ENCODE assay signal across 23 mouse cellular contexts in the genomic region with DNA sequence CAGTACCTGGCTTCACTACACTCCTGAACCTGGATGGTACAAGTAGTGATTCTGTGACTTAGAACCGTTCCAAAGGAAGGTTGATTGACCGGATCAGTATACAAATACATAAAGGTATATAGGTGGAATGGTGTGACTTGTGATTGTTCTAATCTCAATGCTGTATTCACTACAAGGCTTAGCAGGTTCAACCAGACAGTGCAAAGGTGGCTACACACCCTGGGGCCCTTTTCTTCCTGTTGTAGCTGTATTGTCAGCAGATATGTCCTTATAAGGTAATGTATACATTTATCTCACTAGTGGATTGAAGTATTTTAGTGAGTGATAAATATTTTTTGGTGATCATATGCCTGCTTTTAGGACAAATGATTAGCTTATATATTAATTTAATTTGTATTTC.
DNase-seq lines count a peak whose midpoint lies in the region; ATAC-seq and TF ChIP-seq lines count a peak whose summit lies in the region.
"Had no signal": no experiment of that assay in that cellular context is flagged by ENCODE, and none has a peak within 500 bp of the region (broad histone marks: within the 10 kb centered on the region; RNA-seq: fewer than 3 reads in every experiment).

No protein-coding gene starts in this region.

- H3K36me3 ChIP-seq in heart, embryonic 12.5 days = no peaks in the 10 kb centered on the region
- H3K36me3 ChIP-seq in intestine, embryonic 15.5 days = no peaks in the 10 kb centered on the region
- no peaks in the 10 kb centered on the region for H3K36me3 ChIP-seq in intestine, embryonic 16.5 days (ENCODE audit: control insufficient read depth, insufficient read depth, low read length)
- H3K36me3 ChIP-seq in intestine, postnatal 0 days (ENCODE audit: control insufficient read depth, insufficient read depth) = no peaks in the 10 kb centered on the region
- H3K36me3 ChIP-seq in hindbrain, embryonic 11.5 days (ENCODE audit: control insufficient read depth, insufficient read depth, low read length) = no peaks in the 10 kb centered on the region
- H3K36me3 ChIP-seq: G1E had no signal

- no peaks in the 10 kb centered on the region for H3K9me3 ChIP-seq in heart, embryonic 12.5 days (replicated peaks)
- no peaks in the 10 kb centered on the region for H3K9me3 ChIP-seq in intestine, embryonic 15.5 days
- no peaks in the 10 kb centered on the region for H3K9me3 ChIP-seq in intestine, embryonic 16.5 days (ENCODE audit: control insufficient read depth, low read length)
- no peaks in the 10 kb centered on the region for H3K9me3 ChIP-seq in intestine, postnatal 0 days (ENCODE audit: control insufficient read depth)
- H3K9me3 ChIP-seq in hindbrain, embryonic 11.5 days (ENCODE audit: control insufficient read depth, low read length) = no peaks in the 10 kb centered on the region

- H3K27ac ChIP-seq in heart, embryonic 12.5 days (ENCODE audit: poor library complexity, severe bottlenecking) = no peak overlapping the region
- H3K27ac ChIP-seq in intestine, embryonic 15.5 days = no peak overlapping the region
- no peak overlapping the region for H3K27ac ChIP-seq in intestine, embryonic 16.5 days (ENCODE audit: low read length)
- H3K27ac ChIP-seq in intestine, postnatal 0 days (ENCODE audit: low read depth, low read length) = no peak overlapping the region
- H3K27ac ChIP-seq in hindbrain, embryonic 11.5 days (ENCODE audit: low read depth, low read length) = no peak overlapping the region

- ATAC-seq in heart, embryonic 12.5 days (ENCODE audit: insufficient number of reproducible peaks, low FRiP score) = no peak
- ATAC-seq in intestine, embryonic 15.5 days = peak; percentile 72; the same call in 1 of the 2 replicates
- ATAC-seq in intestine, embryonic 16.5 days = peak; percentile 75
- ATAC-seq in intestine, postnatal 0 days = peak; percentile 75; the same call in 1 of the 2 replicates
- ATAC-seq in hindbrain, embryonic 11.5 days (ENCODE audit: low FRiP score) = no peak
- ATAC-seq: activated CD4-positive, CD25-positive, alpha-beta regulatory T cell, adult 4 months; CD4-positive, CD25-positive, alpha-beta regulatory T cell, adult 4 months; Patski had no signal

- H3K4me2 ChIP-seq in heart, embryonic 12.5 days = no peak overlapping the region
- H3K4me2 ChIP-seq in intestine, embryonic 15.5 days (replicated peaks) = no peak overlapping the region
- H3K4me2 ChIP-seq in intestine, embryonic 16.5 days (ENCODE audit: low read depth, low read length) = no peak overlapping the region
- no peak overlapping the region for H3K4me2 ChIP-seq in intestine, postnatal 0 days (replicated peaks; ENCODE audit: low read depth)
- no peak overlapping the region for H3K4me2 ChIP-seq in hindbrain, embryonic 11.5 days (replicated peaks; ENCODE audit: low read depth, low read length)

- no peak overlapping the region for H3K4me3 ChIP-seq in heart, embryonic 12.5 days
- no peak overlapping the region for H3K4me3 ChIP-seq in intestine, embryonic 15.5 days (replicated peaks)
- no peak overlapping the region for H3K4me3 ChIP-seq in intestine, embryonic 16.5 days (ENCODE audit: low read length)
- H3K4me3 ChIP-seq in intestine, postnatal 0 days (ENCODE audit: low read depth, low read length) = no peak overlapping the region
- no peak overlapping the region for H3K4me3 ChIP-seq in hindbrain, embryonic 11.5 days (ENCODE audit: low read depth, low read length)

- no peak overlapping the region for H3K9ac ChIP-seq in heart, embryonic 12.5 days
- H3K9ac ChIP-seq in intestine, embryonic 15.5 days = no peak overlapping the region
- H3K9ac ChIP-seq in intestine, embryonic 16.5 days (ENCODE audit: low read depth, low read length) = no peak overlapping the region
- no peak overlapping the region for H3K9ac ChIP-seq in intestine, postnatal 0 days (ENCODE audit: low read depth, low read length)
- H3K9ac ChIP-seq in hindbrain, embryonic 11.5 days (ENCODE audit: low read depth, low read length) = no peak overlapping the region

- TF ChIP-seq CTCF in intestine, postnatal 0 days (IDR thresholded peaks at IDR 0.05; ENCODE audit: low read depth) = no peak

- 79% methylated on average over 2 of the region's 2 CpGs for WGBS in heart, embryonic 12.5 days
- 89% methylated on average over 2 of the region's 2 CpGs for WGBS in intestine, embryonic 15.5 days
- 81% methylated on average over 2 of the region's 2 CpGs for WGBS in intestine, embryonic 16.5 days
- 65% methylated on average over 2 of the region's 2 CpGs for WGBS in intestine, postnatal 0 days
- 96% methylated on average over 2 of the region's 2 CpGs for WGBS in hindbrain, embryonic 11.5 days

- H3K4me1 ChIP-seq in heart, embryonic 12.5 days (replicated peaks) = no peaks in the 10 kb centered on the region
- no peaks in the 10 kb centered on the region for H3K4me1 ChIP-seq in intestine, embryonic 15.5 days (replicated peaks)
- no peaks in the 10 kb centered on the region; the same call in 1 of the 2 replicates for H3K4me1 ChIP-seq in intestine, embryonic 16.5 days (ENCODE audit: control insufficient read depth, insufficient read depth, low read length)
- H3K4me1 ChIP-seq in intestine, postnatal 0 days (replicated peaks; ENCODE audit: control insufficient read depth, insufficient read depth, low read length) = no peaks in the 10 kb centered on the region
- no peaks in the 10 kb centered on the region for H3K4me1 ChIP-seq in hindbrain, embryonic 11.5 days (replicated peaks; ENCODE audit: control insufficient read depth, insufficient read depth, low read length)

- H3K27me3 ChIP-seq in heart, embryonic 12.5 days (replicated peaks) = no peaks in the 10 kb centered on the region
- no peaks in the 10 kb centered on the region for H3K27me3 ChIP-seq in intestine, embryonic 15.5 days (replicated peaks)
- no peaks in the 10 kb centered on the region for H3K27me3 ChIP-seq in intestine, embryonic 16.5 days (replicated peaks; ENCODE audit: control insufficient read depth, insufficient read depth, low read length)
- H3K27me3 ChIP-seq in intestine, postnatal 0 days (replicated peaks; ENCODE audit: control insufficient read depth, insufficient read depth, low read length) = no peaks in the 10 kb centered on the region
- no peaks in the 10 kb centered on the region for H3K27me3 ChIP-seq in hindbrain, embryonic 11.5 days (ENCODE audit: control insufficient read depth, insufficient read depth, low read length)
- H3K27me3 ChIP-seq: CH12.LX had no signal

- peak; percentile 27 for DNase-seq in heart, adult 11 months
- no peak for DNase-seq in hindbrain, embryonic 11.5 days (ENCODE audit: low spot score)
- DNase-seq in adrenal gland, adult (ENCODE audit: inconsistent age in 2 of 2, low spot score in 1 of 2) = no peak
- DNase-seq in layer of hippocampus, postnatal 25 days (ENCODE audit: extremely low spot score in 1 of 2, low spot score in 1 of 2) = no peak
- DNase-seq: adrenal gland, adult 2 months; adrenal gland, adult 8-10 months; adrenal gland, postnatal 10 days; adrenal gland, postnatal 14 days; adrenal gland, postnatal 25 days; adrenal gland, postnatal 36 days; B cell, adult 2 months; cerebellum, adult 11 months; cerebellum, adult 11-12 months; cerebellum, adult 18-20 months had no signal

Comparison
In these comparisons a context has a peak if more than half of its experiments do, and no peak if none do; other contexts are left out.
1. ATAC-seq: peak in intestine, embryonic 15.5 days (single experiment), intestine, embryonic 16.5 days (single experiment) and intestine, postnatal 0 days (single experiment); none in heart, embryonic 12.5 days (single experiment) and hindbrain, embryonic 11.5 days (single experiment).